Mouse (Mus musculus) intestine, embryonic 16.5 days (tissue): ENCODE measurements around the gene Vwa2. TPM values are rescaled to one million over a fixed set of nuclear protein-coding genes. Genes with fewer than 3 reads are reported as not detected.
A peak's percentile ranks its signal among the peaks of the same experiment; 100 is the strongest.

Source experiments
- ATAC-seq: fragments of 200-750 bp; cut with Nextera tagmentation; 2 replicates; pipeline ENCODE4 v1.8.0; 2017; ENCODE audit warnings: moderate TSS enrichment, moderate library complexity
- H3K27ac ChIP-seq: fragments of 300-500 bp; sonication (generic); 2 replicates; pipeline ENCODE4 v1.5.1; 2014; ENCODE audit warnings: mild to moderate bottlenecking, low read length
- H3K27me3 ChIP-seq: fragments of 300-500 bp; sonication (generic); replicated peaks from 2 replicates; pipeline ENCODE4 v1.6.1; 2014; ENCODE audit warnings: low read length, control low read depth, mixed read lengths; ENCODE audit not compliant: control insufficient read depth, insufficient read depth
- H3K36me3 ChIP-seq: fragments of 300-500 bp; sonication (generic); 2 replicates; pipeline ENCODE4 v1.6.1; 2014; ENCODE audit warnings: low read length, control low read depth; ENCODE audit not compliant: control insufficient read depth, insufficient read depth
- H3K4me1 ChIP-seq: fragments of 300-500 bp; sonication (generic); 2 replicates; pipeline ENCODE4 v1.6.1; 2014; ENCODE audit warnings: low read length, control low read depth, mixed read lengths; ENCODE audit not compliant: control insufficient read depth, insufficient read depth
- H3K4me2 ChIP-seq: fragments of 300-500 bp; sonication (generic); 2 replicates; pipeline ENCODE4 v1.6.1; 2014; ENCODE audit warnings: low read depth, low read length, control low read depth
- H3K4me3 ChIP-seq: fragments of 300-500 bp; sonication (generic); 2 replicates; pipeline ENCODE4 v1.5.1; 2014; ENCODE audit warnings: mild to moderate bottlenecking, low read length
- H3K9ac ChIP-seq: fragments of 300-500 bp; sonication (generic); 2 replicates; pipeline ENCODE4 v1.6.1; 2014; ENCODE audit warnings: low read depth, low read length
- H3K9me3 ChIP-seq: fragments of 300-500 bp; sonication (generic); 2 replicates; pipeline ENCODE4 v1.6.1; 2016; ENCODE audit warnings: low read length, control low read depth; ENCODE audit not compliant: control insufficient read depth
- WGBS: fragments of 180-500 bp; shearing (Covaris S2); extraction: QIAGEN DNeasy Blood & Tissue Kit; methylation state at CpG from one replicate; pipeline ENCODE4 v1.1.7; 2014; 5-methylcytosine and 5-hydroxymethylcytosine counted together
- polyA plus RNA-seq: library from polyadenylated mRNA; unstranded; fragments of >200 nt; fragmentation: Nextera tagmentation; extraction: Ambion mirVana; gene quantifications from 2 replicates; pipeline ENCODE4 v1.2.1, GENCODE M21; 2015

Vwa2 gene
- polyA plus RNA-seq, 1 experiment from 2014 or later, result 0.43 TPM

DNA sequence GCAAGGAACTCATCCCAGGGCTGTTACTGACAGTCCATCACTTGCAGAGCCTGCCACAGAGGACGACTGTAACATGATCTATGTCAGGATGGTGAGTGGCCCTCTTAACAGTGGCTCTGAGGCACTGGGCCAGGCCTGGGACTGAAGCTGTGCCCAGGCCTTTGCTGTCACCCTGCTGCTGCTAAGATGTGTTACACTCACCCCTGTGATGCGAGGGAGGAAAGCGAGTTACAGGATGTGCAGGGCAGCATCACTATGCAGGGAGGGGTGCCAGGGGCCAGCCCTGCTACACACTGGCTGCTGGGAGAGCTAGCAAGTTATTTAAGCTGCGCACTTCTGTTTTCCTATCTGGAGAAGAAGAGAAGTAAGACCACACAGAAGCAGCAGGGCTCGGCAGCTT, 17.6 kb upstream of the Vwa2 start:
- ATAC-seq, result no peak

DNA sequence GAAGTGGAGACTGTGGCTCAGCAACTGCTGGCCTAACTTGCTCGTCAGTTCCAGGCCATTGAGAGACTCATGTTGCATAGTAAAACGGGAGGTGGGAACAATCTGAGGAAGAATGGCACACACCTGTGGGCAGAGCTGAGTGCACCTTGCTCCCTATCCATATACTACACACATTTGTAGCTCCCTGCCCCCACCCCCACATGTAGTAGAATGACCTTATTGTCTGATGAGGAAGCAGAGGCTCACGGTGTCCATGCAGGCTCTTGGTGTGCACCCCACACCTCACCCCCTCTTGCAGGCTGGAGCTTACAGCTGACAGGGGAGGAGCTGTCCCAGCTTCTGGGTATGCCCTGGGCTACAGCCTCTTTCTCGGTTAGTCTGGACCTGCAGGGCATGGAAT, 6.3 kb upstream of the Vwa2 start:
- no peaks in the 10 kb centered on the region for H3K36me3 ChIP-seq
- H3K4me3 ChIP-seq, result no peak overlapping the region
- peaks cover 2% of the 10 kb centered on the region; the same call in 1 of the 2 replicates for H3K4me1 ChIP-seq
- no peak overlapping the region for H3K4me2 ChIP-seq
- 60% methylated on average over 4 of the region's 4 CpGs for WGBS
- no peak overlapping the region for H3K27ac ChIP-seq
- ATAC-seq, result peak; percentile 42
- H3K27me3 ChIP-seq, result 0 out of 2 replicates have a peak, but pooled peaks cover under 1% of the 10 kb centered on the region
- no peak overlapping the region for H3K9ac ChIP-seq
- H3K9me3 ChIP-seq, result no peaks in the 10 kb centered on the region

More for the DNA sequence above, 17.6 kb upstream of the Vwa2 start:
- Histone ChIP-seq H3K27me3 (no peaks in the 10 kb centered on the region), H3K36me3 (no peaks in the 10 kb centered on the region), H3K9ac (no peak overlapping the region), H3K4me2 (no peak overlapping the region), H3K4me3 (no peak overlapping the region), H3K27ac (no peak overlapping the region), H3K9me3 (no peaks in the 10 kb centered on the region), H3K4me1 (no peaks in the 10 kb centered on the region)
- 39% methylated on average over 5 of the region's 5 CpGs for WGBS

DNA sequence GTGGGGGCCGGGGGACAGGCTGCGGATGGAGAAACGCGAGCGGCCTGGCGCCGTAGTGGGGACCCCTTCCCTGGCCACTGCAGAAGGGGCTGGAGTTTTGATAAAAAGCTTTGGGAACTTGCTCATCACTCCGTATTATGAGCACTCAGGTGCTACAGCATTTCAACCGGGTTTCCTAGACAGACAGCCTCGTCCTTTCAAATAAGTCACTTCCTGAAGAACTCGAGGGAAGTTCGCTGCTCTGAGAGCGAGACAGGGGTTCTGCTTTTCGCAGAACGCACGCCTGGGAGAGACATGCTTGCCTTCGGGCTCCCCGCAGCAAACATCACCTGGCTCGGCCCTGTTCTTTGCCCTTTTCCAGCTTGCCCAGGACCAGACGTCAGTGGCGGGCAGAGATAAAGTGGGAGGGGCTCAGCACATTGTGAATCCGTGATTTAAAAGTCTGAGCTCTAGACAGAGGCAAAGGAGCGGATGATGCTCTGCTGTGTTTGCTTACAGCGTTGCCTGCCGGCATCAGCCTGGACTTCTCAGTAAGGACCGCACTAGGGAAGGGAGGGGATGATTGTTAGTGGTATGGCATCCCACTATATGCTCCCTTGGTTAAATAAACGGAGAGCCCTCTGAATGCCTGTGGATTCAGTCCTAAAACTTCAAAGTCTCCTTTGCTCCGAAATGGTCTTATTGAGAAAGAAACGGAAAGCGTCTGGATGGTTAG, 709 bp downstream of the Vwa2 start:
- 9% methylated on average over 30 of the region's 30 CpGs for WGBS
- H3K4me3 ChIP-seq, result peak overlapping the region; percentile 52
- H3K9me3 ChIP-seq, result no peaks in the 10 kb centered on the region
- no peak overlapping the region for H3K27ac ChIP-seq
- peak; percentile 18; the same call in 1 of the 2 replicates for ATAC-seq
- H3K27me3 ChIP-seq, result peaks cover 22% of the 10 kb centered on the region
- H3K36me3 ChIP-seq, result no peaks in the 10 kb centered on the region
- H3K9ac ChIP-seq, result peak overlapping the region; percentile 55
- H3K4me2 ChIP-seq, result peak overlapping the region; percentile 98
- peaks cover 14% of the 10 kb centered on the region; the same call in 1 of the 2 replicates for H3K4me1 ChIP-seq

DNA sequence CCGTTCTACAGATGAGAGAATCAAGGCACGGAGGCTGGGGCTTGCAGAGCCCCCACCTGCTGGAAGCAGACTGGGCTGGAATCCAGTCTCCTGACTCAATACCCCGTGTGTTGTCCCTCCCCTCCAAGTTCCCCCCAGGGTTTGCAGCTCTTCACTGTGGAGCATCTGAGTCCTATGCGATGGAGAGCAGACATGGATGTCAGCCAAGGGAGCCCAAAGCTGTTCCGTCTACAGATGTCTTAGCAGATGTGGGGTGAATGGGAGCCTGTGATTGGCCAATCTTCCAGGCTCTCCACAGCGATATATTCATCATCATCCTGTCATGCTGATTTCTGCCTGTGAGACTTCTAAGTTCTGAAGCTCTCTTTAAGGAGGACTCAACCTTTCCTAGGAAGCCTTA, 3.3 kb downstream of the Vwa2 start:
- Histone ChIP-seq H3K4me3 (no peak overlapping the region), H3K27me3 (peaks cover 22% of the 10 kb centered on the region), H3K9ac (no peak overlapping the region), H3K4me2 (no peak overlapping the region), H3K36me3 (no peaks in the 10 kb centered on the region), H3K9me3 (no peaks in the 10 kb centered on the region), H3K4me1 (peaks cover 14% of the 10 kb centered on the region; the same call in 1 of the 2 replicates), H3K27ac (no peak overlapping the region)
- no peak; the same call in 1 of the 2 replicates for ATAC-seq
- WGBS, result 54% methylated on average over 6 of the region's 6 CpGs

DNA sequence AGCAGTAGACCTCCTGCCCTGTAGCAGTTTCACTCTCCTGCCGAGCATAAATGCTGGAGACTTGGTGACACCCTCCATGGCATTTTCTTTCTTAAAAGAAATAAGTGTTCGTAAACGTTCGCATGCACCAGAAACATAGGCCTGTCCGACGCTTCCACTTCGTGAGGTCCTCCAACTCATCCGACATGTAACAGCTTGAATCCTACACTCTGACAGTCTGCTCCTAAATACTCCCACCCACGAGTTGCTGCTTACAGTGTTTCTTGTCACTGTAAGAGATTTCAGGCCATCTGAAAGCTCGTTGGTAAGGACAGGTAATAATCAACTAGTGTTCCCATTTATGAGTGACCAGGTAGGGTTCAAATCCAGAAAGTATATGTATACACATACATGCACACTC, 13.8 kb downstream of the Vwa2 start:
- no peak overlapping the region for H3K27ac ChIP-seq
- no peaks in the 10 kb centered on the region for H3K36me3 ChIP-seq
- H3K4me2 ChIP-seq, result no peak overlapping the region
- H3K9ac ChIP-seq, result no peak overlapping the region
- H3K9me3 ChIP-seq, result no peaks in the 10 kb centered on the region
- 61% methylated on average over 10 of the region's 10 CpGs for WGBS
- ATAC-seq, result no peak
- no peak overlapping the region for H3K4me3 ChIP-seq
- peaks cover 5% of the 10 kb centered on the region for H3K4me1 ChIP-seq
- no peaks in the 10 kb centered on the region for H3K27me3 ChIP-seq

DNA sequence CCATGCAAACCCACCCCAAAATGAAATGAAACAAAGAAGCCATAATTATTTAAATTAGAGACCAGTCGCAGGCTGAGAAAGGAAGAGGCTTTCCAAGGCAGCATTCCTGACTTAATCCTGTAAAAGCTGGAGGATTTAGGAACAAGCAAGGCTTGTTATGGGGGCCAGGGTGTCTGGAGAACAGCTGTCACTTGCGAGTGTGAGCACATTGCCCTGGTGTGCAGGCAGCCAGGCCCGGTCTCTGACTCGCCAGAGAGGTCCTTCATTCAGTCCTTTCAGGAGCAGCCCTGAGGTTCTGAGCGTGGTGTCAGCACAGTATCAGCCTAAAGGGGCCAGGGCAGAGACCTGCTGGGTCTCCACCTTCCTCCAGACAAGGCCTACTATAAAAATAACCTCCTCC, 14.6 kb downstream of the Vwa2 start:
- H3K9me3 ChIP-seq, result no peaks in the 10 kb centered on the region
- ATAC-seq, result no peak
- no peaks in the 10 kb centered on the region for H3K27me3 ChIP-seq
- H3K4me1 ChIP-seq, result peaks cover 5% of the 10 kb centered on the region
- peak overlapping the region; percentile 31; the same call in 1 of the 2 replicates for H3K27ac ChIP-seq
- H3K4me2 ChIP-seq, result no peak overlapping the region
- no peak overlapping the region for H3K9ac ChIP-seq
- 60% methylated on average over 5 of the region's 5 CpGs for WGBS
- H3K36me3 ChIP-seq, result no peaks in the 10 kb centered on the region
- no peak overlapping the region for H3K4me3 ChIP-seq

DNA sequence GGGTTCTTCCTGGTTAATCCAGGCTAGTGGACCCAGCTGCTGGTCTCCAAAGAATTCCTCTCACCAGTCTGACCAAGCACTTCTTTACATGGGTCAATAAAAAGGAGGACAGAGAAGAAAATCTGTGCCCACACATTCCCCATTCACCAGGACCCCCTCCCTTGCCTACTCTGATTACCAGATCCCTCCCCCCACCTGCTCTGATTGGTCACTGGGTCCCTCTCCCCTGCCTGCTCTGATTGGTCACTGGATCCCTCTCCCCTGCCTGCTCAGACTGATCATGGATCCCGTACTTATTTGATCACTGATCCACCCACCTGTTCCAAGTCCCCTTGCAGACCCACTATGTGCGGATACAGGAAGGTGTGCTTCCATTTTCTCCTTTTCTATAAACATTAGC, 17.4 kb downstream of the Vwa2 start:
- WGBS, result 60% methylated on average over 2 of the region's 2 CpGs
- H3K9ac ChIP-seq, result no peak overlapping the region
- H3K4me2 ChIP-seq, result no peak overlapping the region
- H3K36me3 ChIP-seq, result no peaks in the 10 kb centered on the region
- peaks cover 5% of the 10 kb centered on the region for H3K4me1 ChIP-seq
- no peak overlapping the region for H3K4me3 ChIP-seq
- peak overlapping the region; percentile 23; the same call in 1 of the 2 replicates for H3K27ac ChIP-seq
- no peak for ATAC-seq
- no peaks in the 10 kb centered on the region for H3K9me3 ChIP-seq
- H3K27me3 ChIP-seq, result no peaks in the 10 kb centered on the region

DNA sequence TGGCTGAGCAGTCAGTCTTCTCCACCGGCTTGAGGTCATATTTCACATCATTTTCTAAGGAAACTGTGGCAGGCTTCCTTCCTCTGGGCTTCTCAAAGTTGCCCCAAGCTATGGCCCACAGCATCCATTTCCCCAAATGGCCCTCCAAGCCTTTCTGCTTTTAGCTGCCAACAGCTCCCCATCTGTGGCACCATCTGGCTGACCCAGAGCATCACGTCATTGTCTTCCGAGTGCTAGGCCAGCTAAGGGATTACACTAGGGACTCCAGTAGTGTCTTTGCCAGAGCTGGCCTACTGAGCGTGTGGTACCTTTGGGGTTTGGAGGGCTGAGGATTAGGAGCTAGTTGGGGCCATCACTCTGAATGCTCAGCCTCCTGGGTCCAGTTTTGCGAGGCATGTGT, 18.5 kb downstream of the Vwa2 start:
- Histone ChIP-seq H3K4me3 (no peak overlapping the region), H3K27ac (no peak overlapping the region), H3K4me2 (no peak overlapping the region), H3K36me3 (no peaks in the 10 kb centered on the region), H3K9me3 (no peaks in the 10 kb centered on the region), H3K9ac (no peak overlapping the region), H3K27me3 (no peaks in the 10 kb centered on the region), H3K4me1 (peaks cover 5% of the 10 kb centered on the region)
- 88% methylated on average over 5 of the region's 5 CpGs for WGBS
- ATAC-seq, result no peak

DNA sequence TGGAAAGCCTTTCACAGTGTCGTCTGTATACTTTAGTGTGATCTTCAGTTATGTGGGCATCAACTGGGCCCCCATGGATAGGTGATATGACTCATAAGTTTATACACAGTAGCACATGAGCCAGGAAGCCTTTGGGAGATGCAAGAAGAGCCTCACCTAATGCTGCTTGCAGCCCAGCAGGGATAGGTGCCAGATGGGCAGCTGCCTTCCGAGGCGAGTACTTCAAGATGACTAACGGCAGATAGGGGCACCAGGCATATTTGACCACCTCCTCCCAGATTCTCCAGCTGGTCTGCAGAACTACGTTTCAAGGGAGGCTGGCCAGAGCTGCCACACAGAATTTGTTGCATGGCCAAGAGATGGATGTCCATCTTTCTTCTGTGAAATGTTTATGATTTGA, 19.3 kb downstream of the Vwa2 start:
- no peak overlapping the region for H3K27ac ChIP-seq
- WGBS, result 64% methylated on average over 5 of the region's 5 CpGs
- peaks cover 5% of the 10 kb centered on the region for H3K4me1 ChIP-seq
- H3K9me3 ChIP-seq, result no peaks in the 10 kb centered on the region
- no peak overlapping the region for H3K4me3 ChIP-seq
- no peak overlapping the region for H3K4me2 ChIP-seq
- H3K36me3 ChIP-seq, result no peaks in the 10 kb centered on the region
- no peak overlapping the region for H3K9ac ChIP-seq
- ATAC-seq, result no peak
- no peaks in the 10 kb centered on the region for H3K27me3 ChIP-seq

DNA sequence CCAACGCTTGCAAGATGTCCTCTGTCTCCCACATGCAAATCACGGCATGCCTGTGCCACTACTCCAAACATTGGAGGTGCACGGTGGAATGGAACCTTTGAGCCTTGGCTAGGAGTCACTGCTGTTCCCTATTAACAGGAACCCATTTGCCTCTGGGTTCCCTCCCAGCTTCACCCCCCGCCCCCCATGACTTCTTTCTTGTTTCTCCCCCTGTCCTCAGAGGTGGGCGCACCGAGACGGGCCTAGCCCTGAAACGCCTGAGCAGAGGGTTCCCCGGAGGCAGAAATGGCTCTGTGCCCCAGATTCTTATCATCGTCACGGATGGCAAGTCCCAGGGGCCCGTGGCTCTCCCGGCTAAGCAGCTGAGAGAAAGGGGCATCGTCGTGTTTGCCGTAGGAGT, 23.6 kb downstream of the Vwa2 start:
- ATAC-seq, result no peak
- H3K27me3 ChIP-seq, result no peaks in the 10 kb centered on the region
- 0 out of 2 replicates have a peak, but pooled peaks cover 3% of the 10 kb centered on the region for H3K4me1 ChIP-seq
- no peaks in the 10 kb centered on the region for H3K9me3 ChIP-seq
- no peak overlapping the region for H3K27ac ChIP-seq
- H3K36me3 ChIP-seq, result no peaks in the 10 kb centered on the region
- H3K4me2 ChIP-seq, result no peak overlapping the region
- WGBS, result 82% methylated on average over 16 of the region's 16 CpGs
- H3K4me3 ChIP-seq, result no peak overlapping the region
- H3K9ac ChIP-seq, result no peak overlapping the region
